Mouse (Mus musculus): ENCODE data around the gene Apol6.

Apol6 gene

DNA sequence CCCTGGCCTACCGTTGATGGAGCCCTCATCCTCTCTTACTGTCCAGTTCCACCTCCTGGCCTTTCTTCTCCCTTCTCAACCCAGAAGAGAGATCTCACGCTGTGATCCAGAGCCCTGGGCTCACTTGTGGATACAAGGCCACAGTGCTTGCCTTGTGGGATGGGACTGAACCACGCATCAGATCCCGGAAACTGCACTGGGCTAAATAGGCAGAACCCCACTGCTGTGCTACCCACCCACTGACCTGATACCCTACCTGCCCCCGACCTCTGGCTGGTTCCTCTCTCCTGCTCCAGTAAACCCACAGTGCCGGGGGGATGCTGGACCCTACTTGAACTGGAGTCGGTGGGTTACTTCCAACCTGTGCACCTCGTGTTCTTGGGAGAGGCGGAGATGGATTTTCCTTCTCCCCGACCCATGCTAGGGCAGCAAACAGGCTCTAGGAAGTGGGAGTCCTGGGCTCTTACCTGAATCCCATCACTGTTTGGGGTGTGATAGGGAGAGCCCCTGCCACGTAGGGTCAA is 26.3 kb downstream of the Apol6 start:
- no peak for DNase-seq (ENCODE audit: low spot score)

DNA sequence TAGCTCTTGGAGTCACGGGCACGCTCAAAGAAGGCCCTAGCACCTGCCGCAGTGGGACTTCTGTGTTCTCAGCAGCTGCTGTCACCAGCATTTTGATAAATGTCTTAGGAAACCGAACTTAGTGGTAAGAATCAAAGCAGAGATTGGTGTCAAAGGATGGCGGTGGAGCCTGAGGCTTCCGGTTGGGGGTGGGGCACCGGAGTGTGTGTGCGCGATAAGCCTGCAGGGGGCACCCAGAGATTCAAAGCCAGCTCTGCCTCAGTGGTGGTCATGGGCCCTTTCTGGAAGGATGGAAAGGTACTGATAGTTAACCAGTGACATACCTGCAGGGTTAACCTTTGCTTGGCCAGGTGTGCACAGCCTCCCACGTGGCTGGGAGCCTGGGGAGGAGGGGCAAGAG is 27.0 kb downstream of the Apol6 start:
- peak; percentile 24 for DNase-seq (ENCODE audit: low spot score)

DNA sequence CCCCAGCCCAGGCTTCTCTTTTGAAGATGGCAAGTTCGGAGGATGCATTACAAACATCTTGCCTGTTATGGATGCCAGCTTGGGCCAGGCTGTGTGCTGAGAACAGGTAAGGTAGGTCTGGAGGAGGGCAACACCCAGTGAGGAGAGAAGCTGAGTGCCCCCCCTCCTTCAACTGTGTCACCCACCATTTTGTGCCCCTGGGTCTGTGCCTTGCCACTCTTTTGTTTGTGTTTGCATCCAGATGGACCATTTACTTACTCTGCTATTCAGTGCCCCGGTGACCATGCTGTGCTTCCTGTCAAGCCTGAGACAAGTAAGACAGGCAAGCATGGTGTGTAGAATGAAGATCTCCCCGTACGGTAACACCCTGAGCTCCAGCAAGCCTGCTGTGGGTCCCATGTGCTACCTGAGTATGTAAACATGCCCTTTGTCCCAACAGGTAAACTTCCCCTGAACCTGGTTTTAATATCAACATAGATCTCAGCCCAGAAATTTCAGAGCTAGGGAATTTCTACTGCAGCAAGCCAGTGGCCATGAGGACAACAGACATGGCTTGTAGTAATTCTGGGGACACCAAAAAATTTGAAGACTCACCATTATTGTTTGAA is 28.1 kb downstream of the Apol6 start:
- DNase-seq (ENCODE audit: low spot score): no peak

DNA sequence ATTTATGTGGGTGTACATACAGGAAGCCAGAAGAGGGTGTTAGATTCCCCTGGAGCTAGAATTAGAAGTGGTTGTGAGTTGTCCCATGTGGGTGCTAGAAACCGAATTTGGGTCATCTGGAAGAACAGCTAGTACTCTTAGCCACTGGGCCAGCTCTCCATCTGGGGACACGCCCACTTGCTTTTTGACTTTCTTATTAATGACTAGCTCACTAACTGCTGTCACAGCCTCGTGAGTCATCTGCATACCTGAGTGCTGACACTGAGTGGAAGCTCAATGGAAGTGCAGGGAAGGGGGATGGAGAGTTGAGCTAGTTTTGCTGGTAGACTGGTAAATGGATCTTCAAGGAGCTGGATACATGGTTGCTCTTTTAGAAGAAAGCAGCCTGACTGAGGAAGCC is 32.0 kb downstream of the Apol6 start:
- DNase-seq (ENCODE audit: low spot score): no peak

DNA sequence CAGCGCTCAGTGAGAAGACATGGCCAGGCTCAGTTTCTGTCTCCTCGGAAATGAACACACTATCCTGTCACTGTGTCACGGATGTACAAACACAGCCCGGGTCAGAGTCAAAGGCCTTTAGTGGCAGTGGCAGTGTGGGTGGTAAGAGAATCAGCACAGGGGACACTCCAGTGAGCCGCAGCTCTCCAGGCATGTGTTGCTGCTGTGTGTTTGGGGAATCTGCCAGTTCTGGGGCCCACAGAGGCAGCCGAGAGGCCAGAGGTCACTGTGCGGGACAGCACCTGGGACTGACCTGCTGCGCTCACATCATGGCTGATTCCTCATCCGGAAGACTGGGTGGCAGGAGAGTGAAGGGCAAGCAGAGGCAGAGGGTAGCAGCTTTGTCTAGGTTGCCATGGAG is 33.4 kb downstream of the Apol6 start:
- DNase-seq (ENCODE audit: low spot score): no peak

DNA sequence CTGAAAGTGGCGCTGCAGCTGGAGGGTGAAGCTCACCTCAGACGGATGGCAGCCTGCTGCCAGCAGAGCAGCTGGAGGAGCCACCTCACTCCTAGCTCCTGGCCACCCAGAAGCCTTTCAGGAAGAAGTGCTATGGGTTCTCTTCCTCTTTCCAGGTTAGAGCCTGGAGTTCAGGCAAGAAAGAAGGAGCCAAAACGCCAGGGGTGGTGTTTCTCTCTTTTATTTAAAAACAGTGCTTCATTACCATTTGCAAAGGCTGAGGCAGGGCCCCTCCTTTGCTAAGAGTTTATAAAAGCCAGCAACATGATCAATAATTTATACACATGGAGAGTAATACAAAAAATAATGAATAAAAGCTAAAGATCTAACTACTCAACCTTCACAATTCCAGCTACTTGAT is 34.3 kb downstream of the Apol6 start:
- no peak for DNase-seq (ENCODE audit: low spot score)

DNA sequence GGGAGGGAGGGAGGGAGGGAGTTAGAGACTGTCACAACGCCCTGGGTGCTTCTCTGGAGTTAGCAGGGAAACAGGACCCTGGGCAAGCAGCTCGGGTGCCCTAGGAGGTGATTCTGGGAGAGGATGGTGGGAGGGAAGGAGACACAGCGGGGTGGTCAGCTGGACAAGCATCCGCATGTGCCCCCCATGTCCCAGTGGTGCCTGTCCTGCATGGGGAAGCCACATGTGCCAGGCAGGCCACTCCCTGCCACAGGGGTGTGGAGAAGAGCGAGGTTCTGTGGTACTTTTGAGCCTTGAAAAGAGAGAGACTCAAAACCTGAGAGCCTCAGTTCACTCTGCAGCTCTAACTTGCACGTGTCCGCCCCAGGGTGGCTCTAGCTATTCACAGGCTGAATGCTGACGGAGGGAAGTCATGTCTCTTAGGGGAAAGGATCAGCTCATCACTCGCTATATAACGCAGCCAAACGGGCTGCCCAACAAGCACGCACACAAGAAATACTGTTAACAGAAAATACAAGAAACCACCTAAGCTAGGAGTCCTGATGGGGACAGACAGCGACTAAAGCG is 34.8 kb downstream of the Apol6 start:
- DNase-seq (ENCODE audit: low spot score): no peak

DNA sequence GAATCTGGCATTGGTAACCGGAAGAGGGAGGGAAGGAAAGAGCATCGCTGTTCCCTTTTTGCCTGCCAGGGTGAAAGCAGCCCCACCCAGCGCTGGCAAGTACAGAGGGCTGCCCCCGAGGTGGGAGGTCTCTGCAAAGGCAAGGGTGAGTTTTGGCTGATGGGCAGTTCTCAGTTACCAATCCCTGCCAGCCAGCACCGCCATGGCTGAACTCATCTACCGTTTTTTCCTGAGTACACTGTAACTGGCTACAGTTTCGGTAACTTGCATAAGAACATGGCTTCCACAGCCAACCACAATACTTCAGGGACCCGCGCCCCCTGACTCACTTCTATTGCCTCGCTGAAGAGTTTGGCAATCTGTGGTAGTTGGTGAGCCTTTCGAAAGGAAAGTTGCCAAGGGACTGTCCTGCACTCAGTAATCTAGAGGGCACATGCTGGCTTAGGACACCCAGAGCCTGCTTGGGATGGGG is 35.4 kb downstream of the Apol6 start:
- DNase-seq (ENCODE audit: low spot score): no peak

DNA sequence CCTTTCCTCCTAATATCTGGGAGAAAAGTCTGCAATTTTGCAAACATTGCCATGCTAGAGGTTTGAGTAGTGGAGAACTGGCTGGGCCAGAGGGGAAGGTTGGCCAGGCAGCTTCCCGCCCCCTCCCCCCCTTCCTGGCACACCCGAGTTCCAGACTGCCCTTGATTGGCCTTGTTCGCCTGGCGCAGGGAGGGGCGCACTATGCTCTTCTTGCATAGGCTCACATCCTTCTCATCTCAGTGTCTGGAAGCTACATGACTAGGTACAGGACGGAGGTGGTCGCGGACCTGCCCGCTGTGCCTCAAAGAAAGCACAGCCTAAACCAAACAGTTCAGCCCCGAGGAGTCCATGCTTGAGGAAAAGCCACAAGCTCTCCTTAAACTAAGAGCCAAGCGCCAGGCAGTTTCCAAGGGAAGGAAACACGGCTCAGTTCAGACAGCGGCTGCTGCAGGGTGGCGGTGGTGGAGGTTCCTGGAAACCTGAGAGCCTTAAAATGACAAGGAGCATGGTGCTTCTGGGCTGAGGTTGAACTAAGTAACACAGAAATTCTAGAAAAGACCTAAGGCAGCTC is 36.2 kb downstream of the Apol6 start:
- DNase-seq (ENCODE audit: low spot score): no peak

DNA sequence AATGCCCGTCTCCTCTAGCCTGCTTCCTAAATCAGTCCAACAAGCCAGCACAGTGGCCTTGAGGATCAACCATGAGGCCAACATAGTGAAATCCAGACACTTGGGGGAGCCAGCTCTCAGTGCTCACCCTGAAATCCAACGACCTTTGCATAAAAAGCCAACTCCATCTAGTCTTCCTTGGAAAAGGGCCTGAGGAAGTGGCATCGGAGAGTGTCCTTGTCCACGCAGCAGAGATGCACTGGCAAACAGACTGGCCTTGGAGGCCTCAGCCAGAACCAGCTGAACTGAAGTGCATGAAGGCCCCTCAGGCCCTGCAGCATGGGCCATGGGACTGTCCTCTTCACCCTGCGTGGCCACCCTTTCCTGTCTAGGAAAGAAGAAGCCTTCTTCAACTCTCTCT is 36.9 kb downstream of the Apol6 start:
- DNase-seq (ENCODE audit: low spot score): no peak

DNA sequence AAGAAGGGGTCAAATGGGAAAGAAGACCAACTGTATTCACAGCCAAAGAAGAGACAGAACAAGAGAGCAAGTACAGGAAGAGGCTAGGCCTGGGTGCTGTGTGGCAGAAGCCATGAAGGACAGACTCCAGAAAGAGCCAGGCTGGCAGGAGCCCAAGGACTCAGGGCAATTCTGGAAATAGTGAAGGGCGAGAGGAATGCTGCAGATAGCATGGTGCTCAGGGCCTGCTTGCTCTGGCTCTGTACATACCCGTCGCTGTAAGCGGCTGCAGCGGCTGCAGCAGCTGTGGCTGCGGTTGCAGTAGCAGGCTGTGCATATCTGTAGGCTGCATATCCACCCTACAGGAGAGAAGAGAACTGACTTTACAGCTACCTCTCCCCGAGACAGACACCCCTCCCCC is 41.3 kb downstream of the Apol6 start:
- no peak for DNase-seq (ENCODE audit: low spot score)

DNA sequence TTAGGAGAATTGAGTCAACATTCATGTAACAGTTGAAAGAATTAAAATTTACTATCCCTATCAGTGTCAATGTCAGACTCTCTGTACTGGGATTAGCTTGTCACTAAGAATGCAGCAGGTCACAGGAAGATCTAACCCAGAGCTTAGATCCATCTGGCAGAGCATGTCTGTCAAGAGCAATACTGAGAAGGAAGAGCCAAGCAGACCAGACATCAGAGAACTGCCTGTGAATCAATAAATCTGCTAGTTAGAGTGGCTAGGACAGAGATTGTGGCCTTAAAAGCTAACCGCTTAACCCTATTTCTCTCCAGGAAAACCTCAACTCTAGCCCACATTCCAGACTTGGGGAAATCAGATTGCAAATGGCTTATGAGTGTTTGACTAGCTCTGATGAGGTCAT is 42.0 kb downstream of the Apol6 start:
- DNase-seq (ENCODE audit: low spot score): no peak

DNA sequence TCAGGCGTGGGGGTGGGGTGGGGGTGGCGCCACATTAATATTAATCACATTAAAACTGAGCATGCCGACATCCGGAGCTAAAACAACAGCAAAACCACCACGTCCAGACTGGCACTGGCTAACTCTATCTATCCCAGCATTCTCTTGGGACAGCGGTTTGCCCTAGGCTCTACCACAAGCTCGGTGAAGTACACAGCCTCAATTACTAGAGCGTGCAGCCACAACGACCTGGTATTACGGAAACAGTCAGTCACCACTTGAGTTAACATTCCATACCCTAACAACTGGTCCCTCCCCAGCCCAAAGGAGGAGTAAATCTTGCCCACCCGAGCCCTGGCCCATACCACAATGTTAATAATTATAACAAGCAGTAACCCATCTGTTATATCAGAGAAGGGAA is 44.7 kb downstream of the Apol6 start:
- DNase-seq (ENCODE audit: low spot score): no peak

DNA sequence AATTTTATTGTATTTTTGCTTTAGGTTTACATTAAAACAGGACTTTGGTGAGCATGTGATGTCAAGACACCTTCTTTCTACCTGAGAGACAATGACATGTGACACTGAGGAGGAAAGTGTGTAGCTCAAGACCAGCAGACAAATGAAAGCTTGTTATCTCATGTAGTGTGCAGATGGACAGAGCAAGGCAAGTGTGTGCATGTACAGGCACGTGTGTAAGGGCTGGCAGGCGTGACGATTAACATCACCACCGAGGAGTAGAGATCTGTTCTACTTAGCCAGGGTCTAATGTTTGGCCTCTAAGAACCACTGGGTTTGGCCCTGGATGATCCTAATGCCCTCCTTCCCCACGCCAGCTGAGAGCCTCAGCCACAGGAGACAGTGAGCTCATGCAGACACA is 46.0 kb downstream of the Apol6 start:
- DNase-seq (ENCODE audit: low spot score): no peak

DNA sequence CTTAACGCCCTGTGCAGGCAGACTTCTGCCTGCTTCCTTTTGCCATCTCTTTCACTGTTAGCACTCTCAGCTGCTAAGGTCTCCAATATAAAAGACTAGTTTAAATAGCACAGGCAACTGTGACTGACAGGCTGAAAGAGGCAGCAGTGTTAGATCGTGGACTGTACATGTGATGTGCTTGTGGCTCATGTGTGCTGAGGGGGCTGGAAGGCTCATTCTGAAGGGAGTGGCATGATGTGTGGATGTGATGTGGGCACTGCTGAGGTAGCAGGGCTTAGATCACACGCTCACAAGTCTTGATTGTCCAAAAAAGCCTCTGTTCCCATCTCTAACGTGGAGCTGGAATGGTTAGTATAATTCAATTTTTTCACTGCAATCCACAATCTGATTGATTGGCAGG is 46.9 kb downstream of the Apol6 start:
- no peak for DNase-seq (ENCODE audit: low spot score)

DNA sequence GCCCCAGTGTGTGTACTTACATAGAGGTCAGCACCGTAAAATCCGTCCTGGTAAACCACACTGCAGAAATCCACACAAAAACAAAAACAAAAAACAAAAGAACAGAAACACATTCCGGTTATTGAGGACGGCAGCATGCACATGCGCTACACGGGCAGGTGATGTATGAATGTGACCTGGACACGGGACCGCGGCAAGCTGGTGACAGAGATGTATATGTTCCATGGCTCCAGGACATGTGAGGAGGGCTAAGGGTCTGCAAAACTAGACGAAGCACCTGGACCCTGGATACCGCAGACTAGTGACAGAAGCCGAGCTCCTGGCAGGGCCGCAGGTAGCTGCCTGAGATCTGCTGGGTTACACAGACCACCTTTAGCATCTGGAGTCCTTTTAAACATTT is 49.9 kb downstream of the Apol6 start:
- no peak for DNase-seq (ENCODE audit: low spot score)

DNA sequence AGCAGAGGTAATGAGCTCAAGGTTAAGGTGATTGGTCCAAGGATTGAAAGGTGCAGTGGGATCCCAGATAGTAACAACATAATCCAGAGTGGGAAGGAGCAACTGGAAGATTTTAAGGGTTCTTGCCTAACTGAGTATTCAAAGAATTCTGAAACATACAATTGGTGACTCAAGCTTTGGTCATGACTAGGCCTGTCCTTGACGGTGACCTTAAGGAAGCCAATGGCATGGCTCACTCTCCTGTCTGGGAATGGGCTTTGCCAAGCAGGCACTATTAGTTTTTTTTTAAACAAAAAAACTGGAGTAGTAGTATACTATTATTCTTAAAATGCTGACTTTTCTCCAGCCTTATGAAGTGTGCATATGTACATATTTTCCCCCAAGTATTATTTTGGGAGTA is 50.7 kb downstream of the Apol6 start:
- DNase-seq (ENCODE audit: low spot score): no peak

DNA sequence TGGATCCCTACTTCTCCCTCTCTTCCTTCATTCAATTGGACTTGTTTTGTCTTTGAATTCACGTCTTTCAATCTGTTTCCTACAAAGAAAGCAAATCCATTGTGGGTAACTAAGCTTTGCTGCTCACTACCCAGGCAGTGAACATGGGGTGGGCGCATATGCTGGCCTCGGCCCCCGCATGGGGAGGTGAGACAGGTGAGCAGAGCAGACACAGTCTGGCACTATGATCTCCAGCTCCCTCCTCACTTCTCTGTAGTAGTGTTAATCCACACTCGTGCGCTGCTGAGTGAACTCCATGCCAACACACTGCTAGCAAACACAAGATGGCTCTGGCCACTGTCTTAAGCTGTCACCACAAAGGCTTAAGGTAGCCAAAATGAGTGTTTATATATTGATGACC is 52.8 kb downstream of the Apol6 start:
- DNase-seq (ENCODE audit: low spot score): no peak

DNA sequence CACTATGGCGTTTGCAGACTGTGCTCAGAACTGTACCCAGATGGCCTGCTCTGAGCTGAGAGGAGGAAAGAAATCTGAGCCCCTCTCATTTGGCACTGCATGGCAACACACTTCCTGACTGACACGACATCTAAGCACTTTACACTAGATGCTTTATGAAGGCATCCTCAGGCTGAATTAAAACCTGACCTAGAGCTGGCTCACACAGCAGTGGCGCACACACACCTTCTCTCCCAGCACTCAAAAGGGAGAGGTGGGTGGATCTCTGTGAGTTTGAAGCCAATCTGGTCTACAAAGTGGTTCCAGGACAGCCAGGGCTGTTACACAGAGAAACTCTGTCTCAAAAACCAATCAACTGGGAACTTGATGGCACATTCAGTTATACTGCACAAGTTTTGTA is 55.2 kb downstream of the Apol6 start:
- no peak for DNase-seq (ENCODE audit: low spot score)

DNA sequence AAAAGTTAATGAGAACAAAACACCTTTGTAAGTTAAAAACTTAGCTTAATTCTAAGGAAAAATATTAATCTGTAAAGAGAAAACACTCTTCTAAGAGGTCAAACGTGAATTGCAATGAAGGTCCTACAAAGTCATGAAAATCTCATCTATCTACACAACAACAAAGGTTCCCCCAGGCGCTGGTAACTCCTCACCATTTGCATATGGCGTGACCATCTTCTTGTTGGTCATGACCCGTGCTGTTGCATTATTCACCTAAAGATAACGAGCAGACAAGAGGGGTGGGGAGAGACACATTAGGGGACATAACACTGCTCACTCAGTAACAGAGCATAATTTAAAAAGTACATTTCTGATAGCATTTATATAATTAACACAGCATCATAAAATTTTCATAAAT is 58.2 kb downstream of the Apol6 start:
- no peak for DNase-seq (ENCODE audit: low spot score)

DNA sequence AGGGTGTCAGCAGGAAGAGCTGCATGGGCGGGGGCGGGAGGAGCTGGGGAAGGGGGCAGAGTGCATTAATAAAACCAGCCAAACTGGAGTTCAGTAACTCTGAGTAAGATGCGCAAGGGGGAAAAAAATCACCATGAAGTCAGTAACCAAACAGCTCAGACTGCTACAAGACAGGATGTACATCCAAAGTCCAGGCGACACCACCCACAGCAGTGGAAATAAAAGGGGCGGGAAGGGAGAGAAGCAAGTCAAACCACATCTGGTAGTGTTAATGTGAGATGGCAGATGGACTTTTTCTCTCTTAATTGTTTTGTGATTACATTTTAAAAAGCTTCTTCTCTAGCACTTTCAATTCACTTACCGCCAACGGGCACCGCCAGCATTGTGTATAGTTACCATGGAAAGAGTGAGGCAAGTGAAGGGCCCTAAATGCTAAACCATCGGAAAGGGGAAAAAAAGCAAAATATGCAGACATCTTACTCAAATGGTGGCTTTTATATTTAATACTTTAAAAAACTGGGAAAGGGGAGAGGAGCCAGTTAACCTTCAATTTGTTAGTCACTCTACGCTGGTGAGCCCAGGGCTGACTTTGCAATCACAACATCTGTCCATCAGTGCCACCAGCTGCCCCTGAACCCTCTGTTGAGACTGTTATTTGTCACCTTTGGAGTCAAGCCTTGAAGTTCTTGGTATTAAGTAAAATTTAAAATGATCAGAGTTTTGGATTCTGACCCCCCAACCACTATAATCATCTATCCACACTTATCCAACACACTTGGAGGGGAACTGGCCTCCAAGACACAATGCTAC is 60.0 kb downstream of the Apol6 start:
- DNase-seq (ENCODE audit: low spot score): no peak

DNA sequence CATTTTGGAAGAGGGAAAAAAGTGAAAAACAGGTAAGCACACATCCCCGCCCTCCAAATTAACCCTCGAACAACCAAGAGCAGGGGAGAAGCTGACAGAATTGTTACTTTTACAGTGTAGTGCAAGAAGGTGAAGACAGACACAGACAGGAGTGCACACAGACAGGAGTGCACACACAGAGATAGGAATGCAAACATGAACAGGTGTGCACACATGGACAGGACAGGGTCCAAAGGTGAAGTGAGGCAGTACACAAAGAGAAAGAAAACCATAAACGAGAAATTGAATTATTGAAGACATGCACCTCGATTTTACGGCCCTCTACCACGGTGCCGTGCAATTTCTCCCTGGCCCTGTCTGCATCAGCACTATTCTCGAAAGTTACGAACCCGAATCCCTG is 60.7 kb downstream of the Apol6 start:
- no peak for DNase-seq (ENCODE audit: low spot score)
